Mouse (Mus musculus): ENCODE measurements around the gene Ndufs2.
"Not testable (repeated sequence)": the region's sequence is repeated elsewhere in the genome, so short reads cannot be mapped to it uniquely, and the experiment has no call there.

Gene Ndufs2

GRCm38 (mm10) chr1:171256937-171257548 is 5.9 kb upstream of the Ndufs2 start:
- in situ Hi-C loops (cut with MboI, MseI): loop anchor here in 1 of 2 experiments (10.0 to 25.0 kb wide), 2 partner anchors 142 to 370 kb away; partner anchors contain the start of genes Cfap126, Dusp12 and Gm26620

GRCm38 (mm10) chr1:171256095-171256818 is 5.1 kb upstream of the Ndufs2 start:
- in situ Hi-C loops (cut with MboI, MseI): loop anchor here in 1 of 2 experiments (10.0 to 25.0 kb wide), 2 partner anchors 141 to 369 kb away; partner anchors contain the start of genes Cfap126, Dusp12 and Gm26620

- in situ Hi-C loops (cut with MboI, MseI): loop anchor here in 1 of 2 experiments (10.0 to 25.0 kb wide), 2 partner anchors 138 to 365 kb away; partner anchors contain the start of genes Cfap126, Dusp12 and Gm26620
These were observed 1.2 kb upstream of the Ndufs2 start for GRCm38 (mm10) chr1:171252415-171252814.

- in situ Hi-C loops (cut with MboI, MseI): loop anchor here in 1 of 2 experiments (10.0 to 25.0 kb wide), 2 partner anchors 137 to 364 kb away; partner anchors contain the start of genes Cfap126, Dusp12 and Gm26620
These were observed 571 bp upstream of the Ndufs2 start for GRCm38 (mm10) chr1:171251594-171252324.

- in situ Hi-C loops (cut with MboI, MseI): loop anchor here in 1 of 2 experiments (10.0 to 25.0 kb wide), 2 partner anchors 135 to 363 kb away; partner anchors contain the start of genes Cfap126, Dusp12 and Gm26620
These were observed 1.1 kb downstream of the Ndufs2 start, which contains the start of gene Adamts4 for GRCm38 (mm10) chr1:171249913-171250600. Adamts4 (plus strand) TSS chr1:171250421.

- in situ Hi-C loops (cut with MboI, MseI): no loop called here
These were observed 2.6 kb downstream of the Ndufs2 start for GRCm38 (mm10) chr1:171248386-171249226.

- in situ Hi-C loops (cut with MboI, MseI): no loop called here
These were observed 3.3 kb downstream of the Ndufs2 start for GRCm38 (mm10) chr1:171247916-171248315.

GRCm38 (mm10) chr1:171247453-171247841 is 3.7 kb downstream of the Ndufs2 start:
- in situ Hi-C loops (cut with MboI, MseI): no loop called here

- in situ Hi-C loops (cut with MboI, MseI): no loop called here
These were observed 4.3 kb downstream of the Ndufs2 start for GRCm38 (mm10) chr1:171246709-171247452.

- in situ Hi-C loops (cut with MboI, MseI): no loop called here
These were observed 5.8 kb downstream of the Ndufs2 start for GRCm38 (mm10) chr1:171245353-171245752.

- in situ Hi-C loops (cut with MboI, MseI): not testable (repeated sequence)
These were observed 9.2 kb downstream of the Ndufs2 start for GRCm38 (mm10) chr1:171241952-171242351.

GRCm38 (mm10) chr1:171240911-171241310 is 10.3 kb downstream of the Ndufs2 start:
- in situ Hi-C loops (cut with MboI, MseI): no loop called here

- in situ Hi-C loops (cut with MboI, MseI): no loop called here
These were observed 11.0 kb downstream of the Ndufs2 start for GRCm38 (mm10) chr1:171239992-171240744.

- in situ Hi-C loops (cut with MboI, MseI): no loop called here
These were observed 12.7 kb downstream of the Ndufs2 start for GRCm38 (mm10) chr1:171238463-171238862.

- in situ Hi-C loops (cut with MboI, MseI): no loop called here
These were observed 13.8 kb downstream of the Ndufs2 start for GRCm38 (mm10) chr1:171237438-171237837.

- in situ Hi-C loops (cut with MboI, MseI): no loop called here
These were observed 15.4 kb downstream of the Ndufs2 start for GRCm38 (mm10) chr1:171235791-171236190.

- in situ Hi-C loops (cut with MboI, MseI): no loop called here
These were observed 16.6 kb downstream of the Ndufs2 start for GRCm38 (mm10) chr1:171234538-171234937.

GRCm38 (mm10) chr1:171234126-171234525 is 17.1 kb downstream of the Ndufs2 start, which contains the start of gene Fcer1g:
Fcer1g (minus strand) TSS chr1:171234365.
- in situ Hi-C loops (cut with MboI, MseI): no loop called here
